Mouse (Mus musculus): ENCODE data around the gene Ncs1.

Ncs1 gene

DNA sequence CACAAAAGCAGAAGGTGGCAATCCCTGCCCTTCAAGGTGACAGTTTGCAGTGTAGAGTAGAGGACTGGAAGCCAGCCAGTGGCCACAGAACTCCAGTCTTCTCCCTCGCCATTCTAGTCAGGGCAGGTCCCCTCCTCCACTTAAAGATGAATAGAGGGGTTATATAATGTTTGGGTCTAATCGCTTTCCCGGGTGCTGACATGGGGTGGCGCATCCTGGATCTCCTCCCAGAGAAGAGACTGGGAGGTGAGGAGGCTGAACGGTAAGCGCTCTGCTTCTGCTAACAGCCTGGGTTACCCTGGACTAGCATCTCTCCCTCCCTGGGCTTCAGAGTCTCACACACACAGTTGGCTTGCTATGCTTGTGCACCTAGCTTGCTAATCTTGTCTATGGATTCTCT lies 32.2 kb downstream of the Ncs1 start:
- no peak for DNase-seq (ENCODE audit: low spot score in 2 of 2)

GRCm38 (mm10) chr2:31278483-31278882 lies 32.9 kb downstream of the Ncs1 start:
- no peak for DNase-seq (ENCODE audit: low spot score in 2 of 2)

GRCm38 (mm10) chr2:31281138-31281537 lies 35.5 kb downstream of the Ncs1 start:
- DNase-seq (ENCODE audit: low spot score in 2 of 2) = no peak

GRCm38 (mm10) chr2:31282266-31282665 lies 36.6 kb downstream of the Ncs1 start:
- peak in 1 of 2 experiments; percentile 38 for DNase-seq (ENCODE audit: low spot score in 2 of 2)

DNA sequence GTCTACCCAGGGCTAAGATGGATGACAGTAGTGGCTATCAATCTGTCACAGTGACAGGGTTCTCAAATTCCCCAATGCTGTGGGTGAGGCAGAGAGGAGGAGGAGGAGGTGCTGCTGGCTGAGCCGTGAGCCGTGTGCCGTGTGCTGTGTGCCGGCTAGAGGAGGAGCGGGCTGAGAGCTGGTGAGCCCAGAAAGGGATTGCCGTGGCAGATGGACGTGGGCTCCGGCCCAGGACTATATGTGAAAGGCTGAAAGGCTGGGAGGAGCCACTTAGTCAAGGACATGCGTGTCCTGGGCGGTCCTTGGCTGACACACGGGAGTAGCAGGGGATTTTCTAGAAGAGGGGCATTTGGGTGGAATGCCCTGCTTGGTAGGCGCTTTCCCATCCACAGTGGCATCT lies 37.3 kb downstream of the Ncs1 start:
- DNase-seq (ENCODE audit: low spot score in 2 of 2) = no peak

DNA sequence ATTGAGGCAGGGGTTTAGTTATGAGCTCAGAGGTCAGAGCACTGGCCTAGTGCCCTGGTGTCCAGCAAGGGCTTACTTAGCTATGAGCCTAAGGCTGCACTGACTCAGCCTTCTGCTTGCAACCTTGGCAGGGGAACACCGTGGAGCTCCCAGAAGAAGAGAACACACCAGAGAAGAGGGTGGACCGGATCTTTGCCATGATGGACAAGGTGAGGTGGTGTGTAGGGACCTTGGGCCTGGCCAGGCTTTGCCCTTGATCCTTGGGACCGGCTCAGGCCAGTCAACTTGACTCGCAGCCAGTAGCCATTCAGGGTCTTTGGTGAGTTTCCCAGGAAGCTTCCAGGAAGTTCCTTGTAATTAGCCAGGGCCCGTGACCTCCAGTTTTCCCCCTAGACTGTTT lies 38.9 kb downstream of the Ncs1 start:
- DNase-seq (ENCODE audit: low spot score in 2 of 2) = no peak

GRCm38 (mm10) chr2:31291421-31291820 lies 45.8 kb downstream of the Ncs1 start:
- peak; percentile 47 to 75 for DNase-seq (ENCODE audit: low spot score in 2 of 2)

GRCm38 (mm10) chr2:31294985-31295384 lies 49.4 kb downstream of the Ncs1 start:
- peak; percentile 67 to 81 for DNase-seq (ENCODE audit: low spot score in 2 of 2)

DNA sequence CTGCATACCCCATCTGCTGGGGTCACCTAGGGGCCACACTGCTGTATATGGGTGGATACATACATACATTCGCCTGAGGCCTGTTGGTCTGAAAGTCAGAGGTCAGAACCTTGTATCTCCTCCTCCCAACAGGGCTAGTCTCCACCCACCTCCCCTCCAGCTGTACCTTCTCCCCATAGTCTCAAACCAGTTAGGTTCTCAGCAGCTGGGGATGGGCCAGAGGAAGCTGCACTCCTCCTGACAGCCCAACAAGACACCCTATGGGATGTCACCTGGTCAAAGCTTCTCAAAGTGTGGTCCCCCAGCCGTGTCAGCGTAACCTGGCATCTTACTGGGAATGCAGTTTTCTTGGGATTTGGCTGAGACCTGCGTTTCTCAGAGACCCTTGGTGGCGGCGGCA lies 50.8 kb downstream of the Ncs1 start:
- no peak for DNase-seq (ENCODE audit: low spot score in 2 of 2)

- peak in 1 of 2 experiments; percentile 47 for DNase-seq (ENCODE audit: low spot score in 2 of 2)
Measured at GRCm38 (mm10) chr2:31297602-31298268, 52.1 kb downstream of the Ncs1 start.

- no peak for DNase-seq (ENCODE audit: low spot score in 2 of 2)
Measured at GRCm38 (mm10) chr2:31298814-31299213, 53.2 kb downstream of the Ncs1 start.

GRCm38 (mm10) chr2:31299266-31299665 lies 53.6 kb downstream of the Ncs1 start:
- no peak for DNase-seq (ENCODE audit: low spot score in 2 of 2)

GRCm38 (mm10) chr2:31299996-31300395 lies 54.4 kb downstream of the Ncs1 start:
- no peak for DNase-seq (ENCODE audit: low spot score in 2 of 2)

GRCm38 (mm10) chr2:31303177-31303576 lies 57.6 kb downstream of the Ncs1 start:
- DNase-seq (ENCODE audit: low spot score in 2 of 2) = no peak

DNA sequence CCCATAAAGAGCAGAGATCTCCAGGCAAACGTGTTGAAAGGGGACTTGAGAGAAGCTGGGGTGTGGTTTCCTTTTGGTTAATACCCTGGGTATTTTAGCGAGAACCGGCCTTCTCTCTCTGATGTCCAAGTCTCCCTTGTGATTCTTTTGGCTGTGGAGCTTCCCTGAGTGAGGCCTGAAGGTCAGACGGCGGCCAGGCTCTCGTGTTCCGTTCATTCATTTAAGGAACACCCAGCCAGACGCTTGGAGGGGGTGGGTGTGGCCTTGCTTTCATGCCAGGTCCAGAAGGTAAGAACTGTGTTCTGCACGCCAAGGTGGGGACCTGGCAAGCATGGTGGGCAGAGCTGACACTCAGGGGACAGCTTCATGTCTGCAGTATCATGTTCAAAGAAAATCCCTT lies 58.6 kb downstream of the Ncs1 start:
- no peak for DNase-seq (ENCODE audit: low spot score in 2 of 2)

- no peak for DNase-seq (ENCODE audit: low spot score in 2 of 2)
Measured at GRCm38 (mm10) chr2:31304801-31305665, 59.4 kb downstream of the Ncs1 start.

DNA sequence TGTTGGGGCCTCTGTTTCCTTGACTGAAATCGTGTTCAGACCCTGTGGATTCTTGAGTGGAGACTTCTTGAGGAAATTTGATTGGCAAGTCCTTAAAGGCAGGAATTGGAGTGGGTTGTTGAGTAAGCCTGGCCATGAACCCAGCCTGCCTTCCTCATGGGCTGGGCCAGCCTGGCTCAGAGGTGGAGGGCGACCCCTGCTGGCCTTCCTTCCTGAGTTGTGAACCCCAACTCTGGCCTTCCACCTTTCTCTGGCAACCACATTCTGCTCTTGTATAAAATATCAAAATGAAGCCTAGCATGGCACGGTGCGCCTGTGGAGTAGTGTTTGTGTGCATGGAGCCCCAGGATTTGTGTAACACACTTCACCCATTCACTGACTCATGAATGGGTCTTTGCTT lies 60.1 kb downstream of the Ncs1 start:
- peak in 1 of 2 experiments; percentile 38 for DNase-seq (ENCODE audit: low spot score in 2 of 2)

GRCm38 (mm10) chr2:31308257-31308656 lies 62.6 kb downstream of the Ncs1 start:
- DNase-seq (ENCODE audit: low spot score in 2 of 2) = no peak

- DNase-seq (ENCODE audit: low spot score in 2 of 2) = no peak
Measured at GRCm38 (mm10) chr2:31309549-31309948, 63.9 kb downstream of the Ncs1 start.

GRCm38 (mm10) chr2:31314007-31314465 lies 68.4 kb downstream of the Ncs1 start, which contains the start of gene Hmcn2:
Hmcn2 (plus strand) TSS chr2:31314415.
- DNase-seq (ENCODE audit: low spot score in 2 of 2) = no peak

DNA sequence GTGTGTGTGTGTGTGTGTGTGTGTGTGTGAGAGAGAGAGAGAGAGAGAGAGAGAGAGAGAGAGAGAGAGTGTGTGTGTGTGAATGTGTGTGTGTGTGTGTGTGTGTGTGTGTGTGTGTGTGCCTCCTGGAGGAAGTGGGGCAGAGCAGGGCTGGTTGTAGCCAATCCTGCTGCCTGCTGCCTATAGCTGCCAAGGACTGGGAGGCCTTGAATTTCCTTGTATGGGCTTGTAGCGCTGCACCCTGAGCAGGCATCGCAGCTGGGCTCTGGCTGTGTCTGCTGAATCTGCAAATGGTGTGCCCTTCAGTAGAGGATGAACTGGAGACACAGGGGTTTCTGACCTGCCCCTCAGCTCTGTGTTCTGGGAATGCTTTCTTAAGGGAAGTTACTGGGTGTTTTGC lies 72.5 kb downstream of the Ncs1 start:
- DNase-seq (ENCODE audit: low spot score in 2 of 2) = no peak

- DNase-seq (ENCODE audit: low spot score in 2 of 2) = no peak
Measured at GRCm38 (mm10) chr2:31319200-31319599, 73.6 kb downstream of the Ncs1 start.

DNA sequence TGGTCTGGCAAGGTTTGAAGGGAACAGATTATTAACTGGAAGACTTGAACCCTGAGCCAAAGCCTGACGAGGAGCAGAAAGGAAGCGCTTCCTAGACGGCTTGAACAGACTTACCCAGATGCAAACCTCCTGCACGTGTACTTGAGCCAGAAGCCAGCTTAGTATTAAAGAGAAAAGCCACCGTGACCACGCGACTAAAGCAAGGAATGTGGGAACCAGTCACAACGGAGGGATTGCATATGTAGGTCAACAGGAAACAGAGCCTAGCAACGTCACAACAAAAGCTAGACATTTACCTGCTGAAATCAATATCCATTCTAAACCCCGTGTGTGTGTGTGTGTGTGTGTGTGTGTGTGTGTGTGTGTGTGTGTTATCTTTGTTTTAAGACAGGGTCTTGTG lies 81.6 kb downstream of the Ncs1 start:
- DNase-seq (ENCODE audit: low spot score in 2 of 2) = no peak
